Mouse (Mus musculus): ENCODE data around the gene 9130023H24Rik. TPM values are rescaled to one million over a fixed set of nuclear protein-coding genes. Genes with fewer than 3 reads are reported as not detected.

9130023H24Rik gene
- 1 to 10 TPM in 1 of 2 experiments, under 1 TPM in 1; 0.51 to 3.1 TPM for polyA plus RNA-seq (2012; fragmentation: generic; extraction: Trizol)

DNA sequence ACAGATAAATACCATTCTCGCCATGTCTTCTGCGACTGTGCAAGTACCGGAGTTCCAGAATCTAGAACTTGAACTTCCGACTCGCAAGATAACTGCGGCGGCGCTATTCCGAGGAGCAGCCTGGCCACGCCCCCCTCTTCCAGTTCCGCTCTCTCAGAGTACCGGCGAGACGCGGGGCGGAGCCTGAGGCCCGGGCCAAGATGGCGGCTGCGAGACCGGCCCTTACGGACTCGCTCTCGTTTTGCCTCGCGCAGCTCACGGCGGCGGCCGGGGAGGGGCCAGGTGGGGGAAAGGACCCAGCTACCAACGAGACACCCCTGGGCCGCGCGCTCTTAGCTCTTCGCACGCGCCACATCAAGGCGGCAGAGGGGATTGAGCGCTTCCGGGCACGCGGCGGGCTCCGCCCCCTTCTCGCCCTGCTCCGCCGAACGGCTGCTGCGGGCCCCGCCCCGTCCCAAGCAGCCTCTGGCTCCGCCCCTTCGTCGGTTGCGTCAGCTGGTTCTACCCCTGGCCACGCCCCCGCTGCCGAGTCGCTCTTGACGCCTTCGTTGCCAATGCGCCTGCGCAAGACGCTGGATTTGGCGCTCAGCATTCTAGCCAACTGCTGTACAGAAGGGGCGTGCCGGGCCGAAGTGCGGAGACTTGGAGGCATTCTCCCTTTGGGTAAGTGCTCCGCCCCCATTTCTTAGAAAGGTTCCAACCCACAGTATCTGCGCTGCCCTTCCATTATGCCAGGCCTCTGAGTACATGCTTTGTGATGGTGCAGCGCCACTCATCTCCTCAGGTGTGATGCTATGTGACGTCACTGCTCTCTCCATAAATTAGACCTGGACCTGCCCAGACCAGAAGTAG lies at the start of gene 9130023H24Rik:
Gene 9130023H24Rik (minus strand): TSS at position 105 of the 852 bp plus-strand sequence.

DNA sequence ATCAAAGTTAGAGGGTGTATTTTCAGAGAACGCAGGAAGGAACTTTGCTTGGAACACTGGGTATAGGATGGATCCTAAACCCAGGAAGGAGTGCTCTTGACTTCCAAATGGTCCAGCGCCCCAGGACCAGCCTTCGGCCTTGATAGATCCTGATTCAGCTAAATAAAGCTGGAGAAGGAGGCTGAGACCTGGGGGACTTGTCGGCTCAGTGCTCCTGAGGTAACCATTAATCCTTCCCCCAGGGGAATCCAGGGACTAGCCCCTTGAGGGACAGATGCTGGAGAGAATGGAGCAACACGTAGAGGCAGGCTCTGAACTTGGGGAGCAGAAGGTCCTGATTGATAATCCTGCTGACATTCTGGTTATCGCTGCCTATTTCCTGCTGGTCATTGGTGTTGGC lies 27.6 kb upstream of the 9130023H24Rik start, which contains the start of gene Slc5a2:
Gene Slc5a2 (plus strand): TSS at position 247 of the 400 bp plus-strand sequence.

DNA sequence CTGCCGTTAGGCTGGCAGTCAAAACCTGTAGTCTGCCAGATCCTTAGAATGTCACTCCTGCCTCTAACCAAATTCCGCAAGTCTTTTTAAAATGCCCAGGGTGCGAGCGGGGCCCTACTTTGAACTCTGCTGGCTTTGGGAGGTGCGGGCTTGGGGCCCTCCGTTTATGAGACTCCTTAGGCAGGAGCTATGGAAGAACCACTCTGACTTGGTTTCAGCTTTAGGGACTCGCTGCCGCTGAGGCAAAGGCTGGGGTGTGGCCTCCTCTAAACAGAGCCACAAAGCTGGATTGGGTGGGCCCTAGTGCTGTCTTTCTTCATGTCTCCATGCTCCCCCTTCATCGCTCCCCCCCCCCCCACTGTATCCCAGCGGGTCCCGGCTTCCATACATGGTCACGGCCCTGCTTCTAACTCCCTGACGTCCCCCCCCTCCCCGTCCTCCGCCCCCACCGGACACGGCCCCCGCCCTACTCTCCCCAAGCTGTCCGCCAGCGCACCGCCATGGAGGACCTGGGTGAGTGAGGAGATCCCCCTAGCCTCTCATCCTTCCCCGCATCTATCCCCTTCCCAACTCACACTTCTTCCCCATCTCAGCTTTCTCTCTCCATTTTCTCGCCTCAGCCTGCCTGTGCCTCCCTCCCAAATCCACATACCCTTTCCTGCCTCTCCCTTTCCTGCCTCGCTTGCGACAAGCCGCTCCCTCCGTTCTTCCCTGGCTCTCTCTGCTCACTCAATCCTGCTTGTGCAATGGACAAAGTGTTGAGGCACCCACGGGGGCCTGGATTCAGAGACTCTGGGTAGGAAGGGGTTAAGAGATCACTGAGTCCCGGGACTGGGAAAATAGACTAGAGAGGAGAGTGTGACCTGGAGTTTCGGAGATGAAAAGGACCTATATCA lies 8.9 kb upstream of the 9130023H24Rik start, which contains the start of gene Tgfb1i1:
Gene Tgfb1i1 (plus strand): TSS at position 317 of the 896 bp plus-strand sequence.

DNA sequence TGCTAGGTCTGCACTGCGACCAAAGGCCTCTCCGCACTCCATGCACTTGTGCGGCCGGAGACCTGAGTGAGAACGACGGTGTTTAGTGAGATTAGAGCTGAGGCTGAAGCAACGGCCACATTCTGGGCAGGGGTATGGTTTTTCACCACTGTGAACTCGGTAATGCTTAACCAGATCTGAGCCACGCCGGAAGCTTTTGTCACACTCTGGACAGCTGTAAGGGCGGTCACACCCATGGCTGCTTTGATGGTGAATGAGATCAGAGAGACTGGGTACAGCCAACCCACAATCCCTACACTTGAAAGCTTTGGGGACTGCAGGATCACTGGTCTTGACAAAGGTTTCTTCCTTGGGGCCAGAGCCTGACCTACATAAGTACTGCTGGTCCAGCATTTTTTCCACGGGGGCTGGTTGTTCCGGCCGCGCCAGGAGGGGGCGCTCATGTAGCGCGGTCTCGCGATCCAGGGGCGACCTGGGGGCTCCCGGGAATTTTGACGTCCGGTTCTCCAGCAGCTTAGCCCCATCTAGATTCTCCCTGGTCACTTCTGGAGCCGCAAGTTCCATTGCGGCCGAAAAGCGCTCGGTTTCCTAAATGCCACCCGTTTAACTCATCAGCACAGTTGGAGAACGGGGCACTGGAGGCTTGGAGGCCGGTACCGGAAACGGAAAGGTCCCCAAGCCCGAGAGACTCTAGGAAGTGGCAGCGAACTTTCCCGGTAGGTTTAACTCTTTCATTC lies 807 bp downstream of the 9130023H24Rik start, which contains the start of gene Armc5:
Gene Armc5 (plus strand): TSS at position 487 of the 737 bp plus-strand sequence.

DNA sequence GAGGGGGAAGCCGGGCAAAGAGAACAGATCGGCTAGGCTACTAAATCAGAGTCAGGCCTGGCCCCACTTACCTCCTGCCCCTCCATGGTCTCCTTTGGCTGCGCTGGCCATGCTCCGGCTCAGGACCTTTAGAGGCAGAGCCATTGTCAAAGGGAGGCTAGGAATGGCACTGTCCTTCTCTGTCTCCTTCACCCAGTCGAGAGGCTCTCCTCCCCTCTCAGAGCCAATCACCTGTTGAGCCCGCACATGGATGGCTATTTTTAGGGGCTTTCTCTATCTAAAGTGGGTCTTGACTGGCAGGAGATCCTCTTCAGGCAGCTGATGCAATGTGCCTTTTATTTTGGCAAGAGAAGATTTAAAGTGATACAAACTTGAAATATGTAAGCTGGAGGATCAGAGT lies 31.7 kb downstream of the 9130023H24Rik start, which contains the start of gene Cox6a2:
Gene Cox6a2 (minus strand): TSS at position 236 of the 400 bp plus-strand sequence.

Other genes starting within 250 kb of the 9130023H24Rik start
- under 1 TPM; 0.01 to 0.28 TPM for gene Pycard, start 244.2 kb downstream of the 9130023H24Rik start, polyA plus RNA-seq (2012; fragmentation: generic; extraction: Trizol)
- gene Trim72, start 234.1 kb downstream of the 9130023H24Rik start, polyA plus RNA-seq (2012; fragmentation: generic; extraction: Trizol): under 1 TPM; 0.02 to 0.72 TPM
- gene Itgam, start 175.4 kb downstream of the 9130023H24Rik start, polyA plus RNA-seq (2012; fragmentation: generic; extraction: Trizol): not detected
- not detected for gene Gm49368, start 175.3 kb downstream of the 9130023H24Rik start, polyA plus RNA-seq (2012; fragmentation: generic; extraction: Trizol)
- gene Itgax, start 108.5 kb downstream of the 9130023H24Rik start, polyA plus RNA-seq (2012; fragmentation: generic; extraction: Trizol): not detected
- gene Itgad, start 83.7 kb downstream of the 9130023H24Rik start, polyA plus RNA-seq (2012; fragmentation: generic; extraction: Trizol): not detected
- gene Cox6a2, start 31.6 kb downstream of the 9130023H24Rik start, polyA plus RNA-seq (2012; fragmentation: generic; extraction: Trizol): under 1 TPM; 0.14 to 0.90 TPM
- 10 to 100 TPM; 12.7 to 12.8 TPM for gene Armc5, start 689 bp downstream of the 9130023H24Rik start, polyA plus RNA-seq (2012; fragmentation: generic; extraction: Trizol)
- 100 to 1,000 TPM in 1 of 2 experiments, 10 to 100 TPM in 1; 59.9 to 101 TPM for gene Tgfb1i1, start 8.8 kb upstream of the 9130023H24Rik start, polyA plus RNA-seq (2012; fragmentation: generic; extraction: Trizol)
- not detected for gene Slc5a2, start 27.6 kb upstream of the 9130023H24Rik start, polyA plus RNA-seq (2012; fragmentation: generic; extraction: Trizol)
- 10 to 100 TPM; 10.9 to 13.9 TPM for gene BC017158, start 60.1 kb upstream of the 9130023H24Rik start, polyA plus RNA-seq (2012; fragmentation: generic; extraction: Trizol)
- 10 to 100 TPM; 21.1 to 38.4 TPM for gene Rgs10, start 180.7 kb upstream of the 9130023H24Rik start, polyA plus RNA-seq (2012; fragmentation: generic; extraction: Trizol)
- 10 to 100 TPM; 11.8 to 22.1 TPM for gene Tial1, start 223.7 kb upstream of the 9130023H24Rik start, polyA plus RNA-seq (2012; fragmentation: generic; extraction: Trizol)